Mouse (Mus musculus) kidney, postnatal 14 days (tissue): ENCODE results near the gene Arf6.
"Not testable (repeated sequence)": the region's sequence is repeated elsewhere in the genome, so short reads cannot be mapped to it uniquely, and the experiment has no call there.

Experiments used
- DNase-seq: peaks from one replicate; pipeline ENCODE4 v3.0.0; 2022; ENCODE audit warnings: mixed read lengths

The Arf6 gene

GRCm38 (mm10) chr12:69373850-69374766 lies 2.2 kb downstream of the Arf6 start:
- no peak for DNase-seq

DNA sequence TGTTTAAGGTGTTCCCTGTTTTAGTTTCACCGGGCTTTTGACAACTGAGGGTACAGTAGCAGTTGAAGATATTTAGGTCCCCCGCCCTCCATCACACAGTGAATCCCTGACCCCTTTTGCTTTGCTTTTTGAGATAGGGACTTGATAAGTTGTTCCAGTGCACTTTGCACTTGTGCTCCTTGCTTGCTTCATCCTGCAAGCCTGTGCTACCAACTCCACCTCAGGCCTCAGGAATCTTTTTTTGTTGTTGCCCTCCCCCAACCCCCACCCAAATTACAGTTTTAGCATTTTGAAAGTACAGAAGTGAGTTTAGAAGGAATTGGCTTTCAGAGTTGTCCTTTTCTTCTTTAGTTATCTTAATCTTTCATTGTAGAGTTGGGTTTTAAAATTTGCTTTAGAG lies 4.2 kb downstream of the Arf6 start:
- no peak for DNase-seq

- DNase-seq, result no peak
These were observed 5.2 kb downstream of the Arf6 start for GRCm38 (mm10) chr12:69377188-69377587.

DNA sequence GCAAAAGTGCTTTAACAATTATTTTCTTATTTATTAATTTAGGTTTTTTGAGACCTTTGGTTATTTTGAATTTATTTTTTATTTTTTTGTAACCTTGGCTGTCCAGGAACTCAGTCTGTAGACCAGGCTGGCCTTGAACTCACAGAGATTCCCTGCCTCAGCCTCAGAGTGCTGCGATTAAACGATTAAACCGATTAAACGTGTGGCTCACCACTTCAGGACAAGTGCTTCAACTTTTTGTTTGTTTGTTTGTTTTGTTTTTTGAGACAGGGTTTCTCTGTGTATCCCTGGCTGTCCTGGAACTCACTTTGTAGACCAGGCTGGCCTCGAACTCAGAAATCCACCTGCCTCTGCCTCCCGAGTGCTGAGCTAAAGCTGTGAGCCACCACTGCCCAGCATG lies 5.7 kb downstream of the Arf6 start:
- DNase-seq, result not testable (repeated sequence)

- no peak for DNase-seq
These were observed 6.9 kb downstream of the Arf6 start for GRCm38 (mm10) chr12:69378558-69379454.

GRCm38 (mm10) chr12:69382880-69383279 lies 10.9 kb downstream of the Arf6 start:
- DNase-seq, result no peak

- no peak for DNase-seq
These were observed 12.7 kb downstream of the Arf6 start for GRCm38 (mm10) chr12:69384606-69385005.

- DNase-seq, result no peak
These were observed 13.8 kb downstream of the Arf6 start for GRCm38 (mm10) chr12:69385542-69386280.

DNA sequence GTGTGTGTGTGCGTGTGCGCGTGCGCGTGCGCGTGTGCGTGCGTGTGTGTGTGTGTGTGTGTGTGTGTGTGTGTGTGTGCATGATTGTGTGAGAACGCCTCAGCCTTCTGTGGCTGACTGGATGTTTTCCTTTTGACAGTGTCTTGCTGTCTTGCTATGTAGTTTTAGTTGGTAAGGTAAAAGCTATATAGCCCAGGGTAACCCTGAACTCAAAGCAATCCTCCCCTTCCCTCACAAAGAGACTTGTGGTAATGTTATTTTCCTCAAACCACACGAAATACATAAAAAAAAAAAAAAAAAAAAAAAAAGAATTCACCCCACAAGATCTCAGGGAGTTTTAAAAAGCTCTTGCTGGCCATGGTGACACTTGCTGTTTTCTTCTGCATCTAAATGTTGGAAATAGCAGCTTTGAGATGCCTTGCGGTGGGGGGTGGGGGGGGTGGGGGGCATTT lies 14.4 kb downstream of the Arf6 start:
- DNase-seq, result not testable (repeated sequence)

DNA sequence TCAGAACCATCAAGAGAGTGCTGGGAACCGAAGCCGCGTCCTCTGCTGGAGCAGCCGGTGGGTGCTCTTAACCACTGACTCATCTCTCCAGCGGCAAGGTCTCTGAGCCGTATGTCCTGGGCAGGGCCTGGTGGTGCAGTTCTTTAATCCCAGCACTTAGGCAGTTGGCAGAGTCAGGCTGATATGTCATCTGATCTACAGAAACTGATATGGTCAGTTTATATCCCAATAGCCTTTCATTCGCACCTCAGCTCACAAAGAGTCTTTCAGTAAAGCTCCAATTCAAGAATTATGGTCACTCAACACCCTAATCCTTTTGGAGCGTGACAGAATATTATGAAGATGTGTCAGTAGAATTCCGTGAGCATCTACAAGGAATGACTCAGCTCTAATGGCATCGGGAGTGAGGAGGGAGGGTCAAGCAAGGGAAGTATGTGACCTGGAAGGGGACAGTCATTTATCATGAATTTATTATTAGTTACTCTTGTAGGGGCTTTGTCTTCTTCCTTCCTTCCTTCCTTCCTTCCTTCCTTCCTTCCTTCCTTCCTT lies 16.4 kb downstream of the Arf6 start:
- no peak for DNase-seq

- no peak for DNase-seq
These were observed 17.5 kb downstream of the Arf6 start for GRCm38 (mm10) chr12:69389273-69389938.

DNA sequence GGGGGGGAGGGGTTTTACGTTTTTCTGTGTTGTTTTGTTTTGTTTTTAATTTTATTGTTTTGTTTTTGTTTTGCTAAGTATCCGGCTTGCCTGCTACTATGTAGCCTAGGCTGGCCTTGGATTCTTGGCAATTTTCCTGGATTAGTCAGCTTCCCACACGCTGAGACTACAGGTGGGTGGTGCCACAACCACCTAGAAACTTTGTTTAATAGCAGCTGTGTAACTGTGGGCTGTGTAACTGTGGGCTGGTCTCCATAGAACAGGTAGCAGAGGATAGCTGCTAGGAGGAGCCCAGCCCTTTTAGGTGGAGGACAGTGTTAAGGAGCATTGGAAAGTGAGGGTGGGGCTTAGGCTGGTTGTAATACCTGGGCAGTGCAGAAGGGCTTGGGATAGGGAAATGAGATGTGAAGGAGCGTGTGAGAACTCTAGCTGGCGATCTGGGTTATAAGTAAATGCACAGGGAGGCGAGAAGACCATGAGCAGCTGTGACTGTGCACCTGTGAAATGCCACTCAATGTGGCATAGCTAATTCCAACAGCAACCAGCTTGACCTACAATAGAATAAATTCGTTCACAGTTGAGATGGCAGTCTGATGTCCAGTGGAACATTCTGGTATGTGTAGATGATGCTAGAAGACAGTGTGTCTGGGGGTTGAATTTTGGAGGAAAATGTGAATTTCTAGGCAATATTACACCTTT lies 18.2 kb downstream of the Arf6 start:
- DNase-seq, result no peak

DNA sequence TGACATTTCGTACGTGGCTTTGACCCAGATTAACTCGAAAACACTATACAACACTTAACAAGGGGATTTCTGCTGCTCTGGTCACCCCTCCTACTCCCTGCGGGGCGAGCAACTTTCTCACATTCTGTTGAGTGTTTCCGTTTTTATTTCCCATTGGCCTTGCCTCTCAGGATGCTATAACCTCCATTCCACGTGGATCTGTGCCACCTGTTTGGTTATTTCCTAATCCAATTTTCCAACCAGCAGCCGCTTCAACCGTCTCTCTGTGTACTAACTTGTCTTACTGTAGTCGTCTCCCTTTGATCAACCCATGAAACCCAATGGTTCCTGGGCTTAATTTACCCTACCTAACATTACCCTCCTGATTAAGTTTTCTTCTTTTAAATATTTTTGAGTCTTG lies 21.1 kb downstream of the Arf6 start:
- DNase-seq, result no peak

- no peak for DNase-seq
These were observed 22.5 kb downstream of the Arf6 start for GRCm38 (mm10) chr12:69394456-69394855.

- DNase-seq, result no peak
These were observed 28.4 kb downstream of the Arf6 start for GRCm38 (mm10) chr12:69400367-69400766.

DNA sequence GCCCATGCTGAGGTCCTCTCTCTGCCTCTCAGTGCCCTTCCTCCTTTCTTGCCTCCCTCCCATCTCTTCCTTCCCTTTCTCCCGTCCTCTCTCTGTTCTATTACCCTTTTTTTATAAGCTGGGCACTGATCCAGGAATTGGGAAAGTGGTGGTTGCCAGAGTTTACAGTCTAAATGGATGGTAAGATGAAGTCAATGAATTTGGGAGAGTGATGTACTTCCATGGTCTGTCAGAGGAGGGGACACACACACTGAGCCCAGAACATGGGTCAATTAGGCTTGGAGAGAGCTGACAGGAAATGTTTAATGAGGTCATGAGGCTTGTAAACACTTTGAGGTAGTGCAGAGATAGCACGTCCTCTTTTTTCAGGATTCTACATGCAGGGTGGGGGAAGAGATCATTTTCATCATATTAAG lies 28.9 kb downstream of the Arf6 start:
- no peak for DNase-seq

GRCm38 (mm10) chr12:69402100-69402499 lies 30.1 kb downstream of the Arf6 start:
- DNase-seq, result no peak

DNA sequence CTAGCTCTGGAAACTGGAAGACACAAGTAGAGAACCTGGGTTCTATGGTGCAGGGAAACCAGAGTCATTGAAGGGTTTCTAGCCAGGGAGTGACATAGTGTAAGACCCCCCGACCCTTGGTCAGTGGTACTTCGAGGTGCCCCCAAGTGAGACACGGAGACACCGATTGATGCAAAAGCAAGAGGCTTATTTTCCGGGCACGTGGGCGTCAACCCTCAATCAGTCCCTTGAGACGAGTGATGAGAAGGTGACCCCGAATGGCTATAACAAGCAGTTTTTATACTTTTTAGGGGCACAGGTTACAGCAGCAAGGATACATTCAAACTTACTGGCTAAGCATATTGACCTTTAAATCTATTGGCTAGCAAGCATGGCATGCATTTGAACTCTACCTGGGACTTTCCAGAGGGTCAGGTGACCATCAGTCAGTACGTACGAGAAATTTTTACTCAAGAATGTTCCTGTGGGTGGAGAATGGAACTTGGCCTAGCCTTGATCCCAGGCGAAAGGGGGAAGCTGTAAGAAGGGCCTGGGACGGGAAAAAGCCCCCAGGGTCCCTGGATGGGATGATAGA lies 30.7 kb downstream of the Arf6 start:
- DNase-seq, result no peak

DNA sequence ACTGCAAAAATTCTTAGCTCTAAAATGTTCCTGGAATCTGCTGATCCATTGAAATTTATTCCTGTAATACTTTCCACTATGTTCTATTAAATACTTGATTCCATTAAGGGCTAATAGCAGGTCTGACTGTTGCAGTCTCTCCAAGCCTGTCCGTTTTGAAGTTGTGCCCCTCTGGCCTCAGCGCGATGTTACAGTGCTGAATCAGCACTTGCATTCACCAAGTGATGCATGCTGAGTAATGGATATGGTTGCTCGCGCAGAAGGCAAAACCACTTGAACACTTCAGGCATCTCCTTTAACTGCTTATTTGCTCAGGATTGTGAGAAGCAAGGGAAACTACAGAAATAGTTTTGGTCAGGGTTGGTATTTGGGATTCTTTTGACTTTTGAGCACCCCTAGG lies 38.8 kb downstream of the Arf6 start:
- DNase-seq, result no peak

- no peak for DNase-seq
These were observed 40.0 kb downstream of the Arf6 start for GRCm38 (mm10) chr12:69411936-69412335.

GRCm38 (mm10) chr12:69413303-69413702 lies 41.4 kb downstream of the Arf6 start:
- no peak for DNase-seq
